Mouse (Mus musculus): Measurements from ENCODE around the gene Gak. TPM values are rescaled to one million over a fixed set of nuclear protein-coding genes. Genes with fewer than 3 reads are reported as not detected.
A peak's percentile ranks its signal among the peaks of the same experiment; 100 is the strongest.

Gak gene
- polyA plus RNA-seq, 1 experiment from 2014 or later = 29.4 TPM

DNA sequence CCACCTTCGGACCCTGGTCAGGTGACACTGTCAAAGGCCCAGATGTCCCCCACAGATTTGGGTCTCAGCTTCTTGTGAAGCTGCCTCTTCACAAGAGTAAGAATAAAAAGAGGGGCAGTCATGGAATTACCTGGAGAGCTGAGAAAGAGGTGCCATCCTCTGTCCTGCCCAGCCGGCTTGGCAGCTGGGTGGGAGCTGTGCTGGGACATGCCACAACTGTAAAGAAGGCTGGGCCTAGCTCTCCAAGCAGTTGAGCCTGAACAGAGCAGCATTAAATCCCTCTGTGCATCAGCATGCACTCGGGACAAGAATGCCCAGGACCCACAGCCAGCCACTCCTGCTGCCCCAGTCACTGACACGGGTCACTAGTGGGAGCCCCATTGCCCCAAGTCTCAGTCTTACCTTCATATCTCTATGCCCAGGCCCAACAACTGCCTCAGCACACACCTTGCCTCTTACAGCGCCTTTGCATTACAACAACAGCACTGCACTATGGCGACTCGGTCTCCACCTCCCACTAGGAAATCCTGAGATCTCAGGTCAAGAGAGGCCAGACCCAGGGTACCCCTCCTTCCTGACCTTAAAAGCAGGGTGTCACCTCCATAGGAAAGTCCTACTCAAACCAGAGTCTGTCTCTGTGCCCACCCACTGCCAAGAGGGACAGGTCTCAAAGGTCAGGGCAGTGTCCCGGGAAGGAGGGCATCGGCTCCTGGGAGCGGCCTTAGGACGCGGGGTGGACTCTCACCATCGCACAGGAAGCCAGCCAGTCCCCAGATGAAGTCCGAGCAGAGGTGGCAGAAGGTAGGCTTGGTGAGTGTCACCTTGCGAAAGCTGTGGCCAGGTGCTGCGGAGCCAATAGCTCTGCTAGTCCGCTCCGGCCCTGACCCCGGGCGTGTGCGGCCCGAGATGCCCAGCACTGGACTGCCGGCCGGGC is 30.4 kb upstream of the Gak start, which contains the start of gene Idua:
TSS of gene Idua (plus strand) at position 634 of the 934 bp plus-strand sequence.
- Histone ChIP-seq H3K4me2 (peak within 1 kb of the TSS; percentile 98), H3K9ac (ENCODE audit: low read depth, low read length) (peak within 1 kb of the TSS; percentile 93), H3K4me3 (ENCODE audit: low read depth, low read length) (peak within 1 kb of the TSS; percentile 79), H3K36me3 (ENCODE audit: control insufficient read depth, insufficient read depth, low read length) (peaks cover under 1% of the 10 kb centered on the region; the same call in 1 of the 2 replicates), H3K4me1 (ENCODE audit: control insufficient read depth, insufficient read depth, low read length) (peaks cover 6% of the 10 kb centered on the region), H3K27ac (ENCODE audit: low read depth, low read length) (no peak within 1 kb of the TSS), H3K27me3 (ENCODE audit: control insufficient read depth, insufficient read depth, low read length) (no peaks in the 10 kb centered on the region), H3K9me3 (replicated peaks; ENCODE audit: control insufficient read depth, low read length) (no peaks in the 10 kb centered on the region)
- ATAC-seq (replicated peaks; ENCODE audit: insufficient number of reproducible peaks, low FRiP score, low TSS enrichment) = peak; percentile 3
- 10% methylated on average over 24 of the region's 24 CpGs for WGBS (ENCODE audit: insufficient replicate concordance)

DNA sequence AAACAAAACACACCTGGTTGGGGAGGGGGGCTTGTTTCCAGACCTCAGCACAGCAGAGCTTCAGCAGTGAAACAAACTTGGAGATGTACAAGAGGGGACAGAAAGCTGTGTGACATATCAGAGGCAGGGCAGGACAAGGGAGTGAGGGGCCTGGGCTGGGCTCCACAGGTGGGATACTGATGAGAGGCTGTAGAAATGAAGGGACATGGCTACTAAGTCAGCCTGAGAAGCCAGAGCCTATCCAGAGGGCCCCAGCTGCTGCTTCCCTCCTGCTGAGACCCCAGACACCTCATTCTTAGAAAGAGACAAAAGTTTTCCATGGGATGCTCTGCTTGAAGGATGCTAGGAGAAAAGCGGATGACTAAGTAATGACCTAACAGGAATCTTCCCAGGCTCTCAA is 29.1 kb upstream of the Gak start:
- ATAC-seq (replicated peaks; ENCODE audit: insufficient number of reproducible peaks, low FRiP score, low TSS enrichment) = no peak
- H3K4me2 ChIP-seq = no peak overlapping the region
- H3K4me1 ChIP-seq (ENCODE audit: control insufficient read depth, insufficient read depth, low read length) = peaks cover 6% of the 10 kb centered on the region
- no peak overlapping the region for H3K9ac ChIP-seq (ENCODE audit: low read depth, low read length)
- H3K27ac ChIP-seq (ENCODE audit: low read depth, low read length) = no peak overlapping the region
- WGBS (ENCODE audit: insufficient replicate concordance) = 96% methylated on average over 1 of the region's 1 CpGs
- no peaks in the 10 kb centered on the region for H3K9me3 ChIP-seq (replicated peaks; ENCODE audit: control insufficient read depth, low read length)
- H3K27me3 ChIP-seq (ENCODE audit: control insufficient read depth, insufficient read depth, low read length) = no peaks in the 10 kb centered on the region
- H3K36me3 ChIP-seq (ENCODE audit: control insufficient read depth, insufficient read depth, low read length) = peaks cover 6% of the 10 kb centered on the region
- H3K4me3 ChIP-seq (ENCODE audit: low read depth, low read length) = no peak overlapping the region

DNA sequence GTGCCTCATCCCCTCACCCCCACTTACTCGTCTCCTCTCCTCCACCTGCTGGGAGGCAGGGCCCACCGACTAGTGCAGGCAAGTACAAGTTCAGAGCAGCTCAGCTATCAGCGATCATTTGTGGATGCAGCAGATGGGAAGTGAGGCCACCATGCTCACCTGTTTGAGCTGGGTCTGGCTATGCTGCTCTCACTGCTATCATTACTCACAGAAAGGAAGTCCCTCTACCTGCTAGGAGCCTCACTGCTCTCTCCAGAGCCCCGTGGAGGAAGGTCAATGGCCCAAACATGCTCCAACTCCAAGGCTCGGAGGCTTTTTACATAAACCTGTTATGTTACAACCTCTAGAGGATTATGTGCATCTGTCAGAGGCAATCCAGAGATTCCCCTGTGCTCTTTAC is 27.9 kb upstream of the Gak start:
- Histone ChIP-seq H3K4me1 (ENCODE audit: control insufficient read depth, insufficient read depth, low read length) (peaks cover 6% of the 10 kb centered on the region), H3K4me2 (no peak overlapping the region), H3K9me3 (replicated peaks; ENCODE audit: control insufficient read depth, low read length) (no peaks in the 10 kb centered on the region), H3K27me3 (ENCODE audit: control insufficient read depth, insufficient read depth, low read length) (no peaks in the 10 kb centered on the region), H3K27ac (ENCODE audit: low read depth, low read length) (no peak overlapping the region), H3K4me3 (ENCODE audit: low read depth, low read length) (no peak overlapping the region), H3K36me3 (ENCODE audit: control insufficient read depth, insufficient read depth, low read length) (peaks cover 8% of the 10 kb centered on the region), H3K9ac (ENCODE audit: low read depth, low read length) (no peak overlapping the region)
- ATAC-seq (replicated peaks; ENCODE audit: insufficient number of reproducible peaks, low FRiP score, low TSS enrichment) = no peak
- 82% methylated on average over 5 of the region's 5 CpGs for WGBS (ENCODE audit: insufficient replicate concordance)

DNA sequence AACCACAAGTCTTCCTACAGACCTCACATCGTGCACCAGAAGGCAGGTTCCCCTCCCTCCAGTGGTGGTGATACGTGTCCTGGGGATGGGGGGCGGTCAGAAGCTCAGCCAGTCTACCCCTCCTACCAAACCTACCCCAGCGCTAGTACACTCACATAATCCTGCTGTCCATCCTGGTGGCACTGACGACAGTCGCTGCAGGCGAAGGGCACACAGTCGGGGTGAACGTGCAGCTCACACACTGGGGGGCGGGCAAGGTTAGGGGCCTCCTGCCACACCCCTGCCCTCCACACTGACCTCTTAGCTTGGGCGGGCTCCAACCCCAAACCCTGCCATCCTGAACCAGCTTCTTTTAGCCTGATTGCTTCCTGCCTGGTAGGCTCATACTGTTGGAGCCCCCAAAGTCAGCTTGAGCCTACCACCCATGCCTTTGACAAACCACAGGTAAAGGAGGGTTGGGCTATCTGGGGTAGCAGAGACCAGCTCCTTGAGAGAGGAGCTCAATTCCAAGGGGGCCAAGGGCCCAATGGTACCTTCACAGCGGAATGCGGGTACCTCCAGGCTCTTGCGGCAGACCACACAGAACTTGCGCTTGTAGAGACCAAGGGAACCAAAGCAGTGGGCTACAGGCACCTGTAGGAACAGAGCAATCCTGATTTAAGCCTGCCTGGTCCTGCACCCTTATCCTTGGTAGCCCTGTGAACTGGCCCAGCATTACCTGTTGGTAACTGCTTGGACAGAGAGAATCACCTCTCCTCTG is 26.5 kb upstream of the Gak start:
- no peak for ATAC-seq (replicated peaks; ENCODE audit: insufficient number of reproducible peaks, low FRiP score, low TSS enrichment)
- no peak overlapping the region for H3K4me2 ChIP-seq
- no peak overlapping the region for H3K27ac ChIP-seq (ENCODE audit: low read depth, low read length)
- H3K9ac ChIP-seq (ENCODE audit: low read depth, low read length) = no peak overlapping the region
- no peaks in the 10 kb centered on the region for H3K9me3 ChIP-seq (replicated peaks; ENCODE audit: control insufficient read depth, low read length)
- no peak overlapping the region for H3K4me3 ChIP-seq (ENCODE audit: low read depth, low read length)
- peaks cover 6% of the 10 kb centered on the region for H3K4me1 ChIP-seq (ENCODE audit: control insufficient read depth, insufficient read depth, low read length)
- 88% methylated on average over 15 of the region's 15 CpGs for WGBS (ENCODE audit: insufficient replicate concordance)
- H3K36me3 ChIP-seq (ENCODE audit: control insufficient read depth, insufficient read depth, low read length) = peaks cover 8% of the 10 kb centered on the region
- H3K27me3 ChIP-seq (ENCODE audit: control insufficient read depth, insufficient read depth, low read length) = no peaks in the 10 kb centered on the region

DNA sequence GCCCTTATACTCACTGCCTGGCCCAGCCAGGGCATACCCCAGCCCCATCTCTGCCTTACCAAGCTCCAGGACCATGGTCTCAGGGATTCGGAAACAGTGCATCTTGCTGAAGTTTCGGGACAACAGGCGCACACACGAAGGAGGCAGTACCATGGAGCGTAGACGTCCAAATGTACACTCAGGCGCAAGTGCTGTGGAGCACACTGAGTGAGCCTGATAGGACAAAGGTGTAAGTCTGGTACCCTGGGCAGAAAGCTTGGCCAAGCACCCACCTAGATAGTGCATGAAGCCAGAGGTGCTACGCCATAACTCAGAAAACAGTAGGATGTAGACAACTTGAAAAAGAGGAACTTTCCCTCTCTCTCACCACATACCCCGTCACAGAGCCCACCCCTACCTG is 25.8 kb upstream of the Gak start:
- Histone ChIP-seq H3K27me3 (ENCODE audit: control insufficient read depth, insufficient read depth, low read length) (no peaks in the 10 kb centered on the region), H3K27ac (ENCODE audit: low read depth, low read length) (no peak overlapping the region), H3K9ac (ENCODE audit: low read depth, low read length) (no peak overlapping the region), H3K4me3 (ENCODE audit: low read depth, low read length) (no peak overlapping the region), H3K36me3 (ENCODE audit: control insufficient read depth, insufficient read depth, low read length) (peaks cover 8% of the 10 kb centered on the region), H3K4me2 (no peak overlapping the region), H3K4me1 (ENCODE audit: control insufficient read depth, insufficient read depth, low read length) (peaks cover 6% of the 10 kb centered on the region), H3K9me3 (replicated peaks; ENCODE audit: control insufficient read depth, low read length) (no peaks in the 10 kb centered on the region)
- 91% methylated on average over 9 of the region's 9 CpGs for WGBS (ENCODE audit: insufficient replicate concordance)
- no peak for ATAC-seq (replicated peaks; ENCODE audit: insufficient number of reproducible peaks, low FRiP score, low TSS enrichment)

DNA sequence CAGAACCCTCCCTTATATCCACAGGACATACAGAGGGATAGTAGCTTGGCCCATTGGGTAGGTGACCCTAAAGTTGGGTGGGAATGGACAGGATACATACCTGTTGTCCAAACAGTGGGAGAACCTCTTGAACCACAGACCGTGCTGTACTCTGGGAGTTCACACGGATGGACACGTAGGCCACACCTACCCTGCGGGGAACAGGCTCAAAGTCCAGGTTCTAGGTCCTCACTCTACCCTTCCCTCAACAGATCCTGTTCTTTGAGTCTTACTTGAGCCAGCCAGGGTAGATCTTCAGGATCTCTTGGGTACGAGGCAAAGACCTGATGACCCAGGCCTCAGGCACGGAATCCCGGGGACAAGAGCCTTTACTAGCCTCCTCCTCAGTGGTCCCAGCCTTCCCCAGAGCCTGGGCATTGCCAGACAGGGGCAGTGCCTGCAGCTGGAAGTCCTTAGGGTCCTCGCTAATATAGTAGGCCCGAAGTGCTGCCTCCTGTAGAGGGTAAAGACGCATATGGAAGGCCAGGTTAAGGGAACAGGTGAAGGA is 25.0 kb upstream of the Gak start:
- Histone ChIP-seq H3K4me1 (ENCODE audit: control insufficient read depth, insufficient read depth, low read length) (peaks cover 1% of the 10 kb centered on the region), H3K27ac (ENCODE audit: low read depth, low read length) (no peak overlapping the region), H3K27me3 (ENCODE audit: control insufficient read depth, insufficient read depth, low read length) (no peaks in the 10 kb centered on the region), H3K4me3 (ENCODE audit: low read depth, low read length) (no peak overlapping the region), H3K36me3 (ENCODE audit: control insufficient read depth, insufficient read depth, low read length) (peaks cover 8% of the 10 kb centered on the region), H3K9ac (ENCODE audit: low read depth, low read length) (no peak overlapping the region), H3K4me2 (no peak overlapping the region), H3K9me3 (replicated peaks; ENCODE audit: control insufficient read depth, low read length) (no peaks in the 10 kb centered on the region)
- no peak for ATAC-seq (replicated peaks; ENCODE audit: insufficient number of reproducible peaks, low FRiP score, low TSS enrichment)
- 86% methylated on average over 10 of the region's 10 CpGs for WGBS (ENCODE audit: insufficient replicate concordance)

DNA sequence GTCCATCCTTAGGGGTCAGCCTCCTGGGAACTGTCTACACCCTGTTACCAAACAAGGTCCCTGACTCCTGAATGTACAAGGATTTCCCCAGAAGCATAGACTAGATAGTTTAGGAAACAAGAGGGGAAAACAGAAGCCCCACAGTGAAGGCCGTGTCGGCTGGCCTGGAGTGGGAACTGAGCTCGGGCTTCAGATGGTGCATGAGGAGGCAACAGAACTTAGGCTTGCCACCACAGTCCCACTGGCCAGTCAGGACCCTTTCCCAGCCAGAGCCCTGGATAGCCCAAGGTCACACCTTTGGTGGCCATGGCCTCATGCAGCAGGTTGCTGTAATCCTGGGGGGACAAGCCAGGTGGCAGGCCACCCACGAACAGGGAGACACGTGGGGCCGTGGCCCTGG is 23.8 kb upstream of the Gak start:
- H3K4me2 ChIP-seq = no peak overlapping the region
- H3K9ac ChIP-seq (ENCODE audit: low read depth, low read length) = no peak overlapping the region
- H3K4me3 ChIP-seq (ENCODE audit: low read depth, low read length) = no peak overlapping the region
- H3K4me1 ChIP-seq (ENCODE audit: control insufficient read depth, insufficient read depth, low read length) = no peaks in the 10 kb centered on the region
- peaks cover 8% of the 10 kb centered on the region for H3K36me3 ChIP-seq (ENCODE audit: control insufficient read depth, insufficient read depth, low read length)
- no peak overlapping the region for H3K27ac ChIP-seq (ENCODE audit: low read depth, low read length)
- no peaks in the 10 kb centered on the region for H3K9me3 ChIP-seq (replicated peaks; ENCODE audit: control insufficient read depth, low read length)
- 88% methylated on average over 6 of the region's 6 CpGs for WGBS (ENCODE audit: insufficient replicate concordance)
- no peaks in the 10 kb centered on the region for H3K27me3 ChIP-seq (ENCODE audit: control insufficient read depth, insufficient read depth, low read length)
- no peak for ATAC-seq (replicated peaks; ENCODE audit: insufficient number of reproducible peaks, low FRiP score, low TSS enrichment)

DNA sequence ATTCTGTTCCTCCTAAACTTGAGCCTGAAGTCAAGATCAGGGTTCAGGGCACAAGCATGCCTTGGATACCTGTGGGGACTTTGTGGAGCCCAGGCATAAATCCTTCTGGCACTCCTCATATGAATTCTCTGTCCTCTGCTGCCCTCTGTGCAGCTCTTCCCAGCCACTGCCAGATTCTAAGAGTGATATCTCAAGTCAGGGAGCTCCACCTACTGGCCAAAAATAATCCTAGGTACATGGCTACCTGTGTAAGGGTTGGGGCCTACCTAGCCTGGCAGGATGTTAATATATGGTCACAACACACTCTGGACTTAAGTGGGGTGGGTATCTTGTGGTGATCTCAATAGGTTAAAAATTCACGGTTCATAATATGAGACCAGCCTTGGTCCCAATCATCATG is 22.3 kb upstream of the Gak start:
- no peaks in the 10 kb centered on the region for H3K4me1 ChIP-seq (ENCODE audit: control insufficient read depth, insufficient read depth, low read length)
- no peak overlapping the region for H3K4me2 ChIP-seq
- no peak overlapping the region for H3K27ac ChIP-seq (ENCODE audit: low read depth, low read length)
- ATAC-seq (replicated peaks; ENCODE audit: insufficient number of reproducible peaks, low FRiP score, low TSS enrichment) = no peak
- no peaks in the 10 kb centered on the region for H3K9me3 ChIP-seq (replicated peaks; ENCODE audit: control insufficient read depth, low read length)
- no peak overlapping the region for H3K9ac ChIP-seq (ENCODE audit: low read depth, low read length)
- WGBS (ENCODE audit: insufficient replicate concordance) = 54% methylated on average over 1 of the region's 1 CpGs
- peaks cover 14% of the 10 kb centered on the region for H3K36me3 ChIP-seq (ENCODE audit: control insufficient read depth, insufficient read depth, low read length)
- H3K27me3 ChIP-seq (ENCODE audit: control insufficient read depth, insufficient read depth, low read length) = no peaks in the 10 kb centered on the region
- H3K4me3 ChIP-seq (ENCODE audit: low read depth, low read length) = no peak overlapping the region
